Comparison of ENCODE assay signal across 8 mouse cellular contexts in genomic region chr19:40659651-40660478, GRCm38 (mm10). TPM values are rescaled to one million over a fixed set of nuclear protein-coding genes. Genes with fewer than 3 reads are reported as not detected.
A peak's percentile ranks its signal among the peaks of the same experiment; 100 is the strongest.
DNase-seq lines count a peak whose midpoint lies in the region; ATAC-seq and TF ChIP-seq lines count a peak whose summit lies in the region.

No protein-coding gene starts in this region.

- no peaks in the 10 kb centered on the region for H3K36me3 ChIP-seq in thymus, adult 2 months (ENCODE audit: control insufficient read depth, insufficient read depth, low read length)
- no peaks in the 10 kb centered on the region for H3K36me3 ChIP-seq in embryonic facial prominence, embryonic 10.5 days (replicated peaks)
- H3K36me3 ChIP-seq in heart, embryonic 16.5 days (ENCODE audit: control insufficient read depth, insufficient read depth): no peaks in the 10 kb centered on the region

- 0 out of 2 replicates have a peak, but pooled peaks have one; percentile 18 for ATAC-seq in heart, embryonic 16.5 days (replicated peaks; ENCODE audit: extremely low read depth, insufficient read depth, low FRiP score)
- peak; percentile 70 for ATAC-seq in megakaryocyte progenitor cell, adult 5-6 weeks (replicated peaks; ENCODE audit: poor library complexity)

- peaks cover 18% of the 10 kb centered on the region for H3K4me1 ChIP-seq in thymus, adult 2 months (replicated peaks; ENCODE audit: control insufficient read depth, insufficient read depth, low read length)
- peaks cover 22% of the 10 kb centered on the region for H3K4me1 ChIP-seq in embryonic facial prominence, embryonic 10.5 days
- peaks cover 22% of the 10 kb centered on the region for H3K4me1 ChIP-seq in heart, embryonic 16.5 days (ENCODE audit: control insufficient read depth, insufficient read depth, low read length)

- 2% methylated on average over 16 of the region's 16 CpGs for WGBS in thymus, adult 2 months
- 2% methylated on average over 16 of the region's 16 CpGs for WGBS in embryonic facial prominence, embryonic 10.5 days
- 2% methylated on average over 16 of the region's 16 CpGs for WGBS in heart, embryonic 16.5 days

- TF ChIP-seq POLR2A in thymus, adult 2 months (IDR thresholded peaks at IDR 0.05; ENCODE audit: control insufficient read depth, extremely low read depth, insufficient read depth, low read length, poor library complexity): no peak

- H3K27ac ChIP-seq in thymus, adult 2 months (ENCODE audit: control insufficient read depth, insufficient read depth, low read length): no peak overlapping the region; the same call in 1 of the 2 replicates
- peak overlapping the region; percentile 75 for H3K27ac ChIP-seq in embryonic facial prominence, embryonic 10.5 days (replicated peaks)
- peak overlapping the region; percentile 78 for H3K27ac ChIP-seq in heart, embryonic 16.5 days (ENCODE audit: low read length)

- peak overlapping the region; percentile 35 for H3K4me3 ChIP-seq in thymus, adult 2 months (ENCODE audit: control insufficient read depth, insufficient read depth, low read length)
- H3K4me3 ChIP-seq in embryonic facial prominence, embryonic 10.5 days: peak overlapping the region; percentile 54
- peak overlapping the region; percentile 58 for H3K4me3 ChIP-seq in heart, embryonic 16.5 days (ENCODE audit: low read length)

- H3K4me2 ChIP-seq in heart, embryonic 16.5 days (ENCODE audit: low read depth, low read length): peak overlapping the region; percentile 88

- peak overlapping the region; percentile 71 for H3K9ac ChIP-seq in heart, embryonic 16.5 days (ENCODE audit: low read length)

- no peaks in the 10 kb centered on the region for H3K9me3 ChIP-seq in embryonic facial prominence, embryonic 10.5 days
- no peaks in the 10 kb centered on the region for H3K9me3 ChIP-seq in heart, embryonic 16.5 days (replicated peaks; ENCODE audit: control insufficient read depth, low read length)

- DNase-seq in thymus, adult 2 months: no peak
- no peak for DNase-seq in thymus, postnatal 36 days
- peak; percentile 43 for DNase-seq in embryonic facial prominence, embryonic 10.5 days (ENCODE audit: low spot score)
- DNase-seq in kidney, postnatal 25 days: peak; percentile 41 to 54
- no peak for DNase-seq in MN1 (ENCODE audit: low spot score)
- no peak for DNase-seq in right cerebral cortex, postnatal 25 days

- H3K27me3 ChIP-seq in thymus, adult 2 months (ENCODE audit: control insufficient read depth, insufficient read depth, low read length): no peaks in the 10 kb centered on the region
- peaks cover 19% of the 10 kb centered on the region for H3K27me3 ChIP-seq in embryonic facial prominence, embryonic 10.5 days (replicated peaks; ENCODE audit: low read depth, poor library complexity, severe bottlenecking)
- H3K27me3 ChIP-seq in heart, embryonic 16.5 days (ENCODE audit: control insufficient read depth, insufficient read depth, low read length): no peaks in the 10 kb centered on the region

- TF ChIP-seq CTCF in thymus, adult 2 months (IDR thresholded peaks at IDR 0.05; ENCODE audit: borderline replicate concordance, control insufficient read depth, extremely low read depth, insufficient read depth, low read length, poor library complexity): no peak

RNA-seq across cellular contexts. Expression of gene Entpd1, which starts 47.7 kb away (rescaled TPM):
- 8.5 and 11.2 TPM in 2 replicates for polyA plus RNA-seq in thymus, adult 2 months (2012; rRNA removed)
- 3.1 and 3.3 TPM in 2 replicates for polyA plus RNA-seq in embryonic facial prominence, embryonic 10.5 days (2016; fragmentation: Nextera tagmentation; extraction: Ambion mirVana)
- 10.4 and 11.7 TPM in 2 replicates for polyA plus RNA-seq in heart, embryonic 16.5 days (2015; fragmentation: Nextera tagmentation; extraction: Ambion mirVana)
- total RNA-seq in megakaryocyte progenitor cell, adult 5-6 weeks (2015): 6.4 and 7.9 TPM in 2 replicates
- total RNA-seq in megakaryocyte progenitor cell, adult 5-6 weeks (2017): 7.5 and 19.3 TPM in 2 replicates

RNA-seq across cellular contexts. Expression of gene Tctn3, which starts 47.8 kb away (rescaled TPM):
- 10.7 and 13.8 TPM in 2 replicates for polyA plus RNA-seq in thymus, adult 2 months (2012; rRNA removed)
- 10.0 and 11.5 TPM in 2 replicates for polyA plus RNA-seq in embryonic facial prominence, embryonic 10.5 days (2016; fragmentation: Nextera tagmentation; extraction: Ambion mirVana)
- polyA plus RNA-seq in heart, embryonic 16.5 days (2015; fragmentation: Nextera tagmentation; extraction: Ambion mirVana): 8.9 and 11.1 TPM in 2 replicates
- 4.7 and 7.5 TPM in 2 replicates for total RNA-seq in megakaryocyte progenitor cell, adult 5-6 weeks (2015)
- total RNA-seq in megakaryocyte progenitor cell, adult 5-6 weeks (2017): 5.3 and 6.6 TPM in 2 replicates

Comparison
In these comparisons a context has a peak if more than half of its experiments do, and no peak if none do; other contexts are left out.
1. DNase-seq: peak in embryonic facial prominence, embryonic 10.5 days (single experiment) and kidney, postnatal 25 days (2 of 2); none in thymus, adult 2 months (single experiment), thymus, postnatal 36 days (0 of 2), MN1 (single experiment) and right cerebral cortex, postnatal 25 days (single experiment).
2. Peak in every context shown above with its lines, with median percentiles within 50 percentile points of each other: H3K4me3 ChIP-seq.